Mouse (Mus musculus): ENCODE results near the gene Miga1.

- TF ChIP-seq CTCF (IDR thresholded peaks at IDR 0.05; ENCODE audit: low read depth, low read length) (no peak), POLR2A (IDR thresholded peaks at IDR 0.05; ENCODE audit: insufficient read depth, low read length) (no peak)
Observed at GRCm38 (mm10) chr3:152353434-152354177, 13.4 kb upstream of the Miga1 start.

Measured in ES-Bruce4 (cell line).